Mouse (Mus musculus): ENCODE measurements around the gene Taf11.

The Taf11 gene

GRCm38 (mm10) chr17:27909622-27910500 is at the start of gene Taf11:
Taf11 (minus strand) TSS chr17:27909844.
- DNase-seq = peak in 1 of 2 experiments; percentile 65

GRCm38 (mm10) chr17:27957649-27958048 is 48.0 kb upstream of the Taf11 start:
- no peak for DNase-seq

- no peak for DNase-seq
Measured at GRCm38 (mm10) chr17:27954629-27955402, 45.2 kb upstream of the Taf11 start.

GRCm38 (mm10) chr17:27953136-27953535 is 43.5 kb upstream of the Taf11 start:
- DNase-seq = no peak

- DNase-seq = peak in 1 of 2 experiments; percentile 26
Measured at GRCm38 (mm10) chr17:27947155-27947554, 37.5 kb upstream of the Taf11 start.

GRCm38 (mm10) chr17:27946371-27946770 is 36.7 kb upstream of the Taf11 start:
- no peak for DNase-seq

- DNase-seq = peak; percentile 82 to 90
Measured at GRCm38 (mm10) chr17:27945546-27946216, 36.0 kb upstream of the Taf11 start.

GRCm38 (mm10) chr17:27942131-27942530 is 32.5 kb upstream of the Taf11 start:
- no peak for DNase-seq

GRCm38 (mm10) chr17:27941698-27942097 is 32.1 kb upstream of the Taf11 start:
- peak; percentile 17 to 53 for DNase-seq

GRCm38 (mm10) chr17:27941178-27941577 is 31.5 kb upstream of the Taf11 start:
- DNase-seq = no peak

GRCm38 (mm10) chr17:27940352-27940751 is 30.7 kb upstream of the Taf11 start:
- DNase-seq = peak; percentile 51 to 80

GRCm38 (mm10) chr17:27939028-27939427 is 29.4 kb upstream of the Taf11 start:
- peak in 1 of 2 experiments; percentile 34 for DNase-seq

- DNase-seq = peak; percentile 66 to 69
Measured at GRCm38 (mm10) chr17:27938121-27938754, 28.6 kb upstream of the Taf11 start.

GRCm38 (mm10) chr17:27937054-27937615 is 27.5 kb upstream of the Taf11 start:
- DNase-seq = peak in 1 of 2 experiments; percentile 21

GRCm38 (mm10) chr17:27935091-27935490 is 25.4 kb upstream of the Taf11 start:
- peak; percentile 70 to 79 for DNase-seq

- DNase-seq = no peak
Measured at GRCm38 (mm10) chr17:27934136-27934910, 24.7 kb upstream of the Taf11 start.

- no peak for DNase-seq
Measured at GRCm38 (mm10) chr17:27931826-27932225, 22.2 kb upstream of the Taf11 start.

GRCm38 (mm10) chr17:27930291-27930690 is 20.6 kb upstream of the Taf11 start:
- no peak for DNase-seq

- DNase-seq = peak; percentile 63 to 79
Measured at GRCm38 (mm10) chr17:27925504-27925903, 15.9 kb upstream of the Taf11 start.

GRCm38 (mm10) chr17:27925054-27925453 is 15.4 kb upstream of the Taf11 start:
- peak; percentile 80 to 84 for DNase-seq

- DNase-seq = no peak
Measured at GRCm38 (mm10) chr17:27922174-27922712, 12.6 kb upstream of the Taf11 start.
